Mouse (Mus musculus) liver, embryonic 12.5 days (tissue): Measurements from ENCODE around the gene Apoe. TPM values are rescaled to one million over a fixed set of nuclear protein-coding genes. Genes with fewer than 3 reads are reported as not detected.

Experiments
- ATAC-seq: fragments of 200-750 bp; cut with Nextera tagmentation; 2 replicates; pipeline ENCODE4 v1.8.0; 2017; ENCODE audit warnings: moderate number of reproducible peaks, mild to moderate bottlenecking, moderate library complexity
- H3K27ac ChIP-seq: fragments of 300-500 bp; sonication (generic); 2 replicates; pipeline ENCODE4 v1.5.1; 2016; ENCODE audit warnings: mild to moderate bottlenecking
- H3K27me3 ChIP-seq: fragments of 300-500 bp; sonication (generic); replicated peaks from 2 replicates; pipeline ENCODE4 v1.6.1; 2016; ENCODE audit warnings: mild to moderate bottlenecking, moderate library complexity
- H3K36me3 ChIP-seq: fragments of 300-500 bp; sonication (generic); 2 replicates; pipeline ENCODE4 v1.6.1; 2016; ENCODE audit warnings: mild to moderate bottlenecking, moderate library complexity
- H3K4me1 ChIP-seq: fragments of 300-500 bp; sonication (generic); 2 replicates; pipeline ENCODE4 v1.6.1; 2016
- H3K4me2 ChIP-seq: fragments of 300-500 bp; sonication (generic); 2 replicates; pipeline ENCODE4 v1.6.1; 2016; ENCODE audit warnings: mild to moderate bottlenecking, moderate library complexity
- H3K4me3 ChIP-seq: fragments of 300-500 bp; sonication (generic); 2 replicates; pipeline ENCODE4 v1.5.1; 2016; ENCODE audit warnings: mild to moderate bottlenecking, moderate library complexity
- H3K9ac ChIP-seq: fragments of 300-500 bp; sonication (generic); 2 replicates; pipeline ENCODE4 v1.6.1; 2016; ENCODE audit warnings: mild to moderate bottlenecking, moderate library complexity
- H3K9me3 ChIP-seq: fragments of 300-500 bp; sonication (generic); replicated peaks from 2 replicates; pipeline ENCODE4 v1.6.1; 2016; ENCODE audit warnings: mild to moderate bottlenecking, moderate library complexity
- WGBS: fragments of 180-500 bp; shearing (Covaris S2); methylation state at CpG from one replicate; pipeline ENCODE4 v1.1.7; 2016; ENCODE audit not compliant: insufficient replicate concordance; 5-methylcytosine and 5-hydroxymethylcytosine counted together
- polyA plus RNA-seq: library from polyadenylated mRNA; unstranded; fragments of >200 nt; fragmentation: Nextera tagmentation; extraction: Ambion mirVana; gene quantifications from 2 replicates; pipeline ENCODE4 v1.2.1, GENCODE M21; 2016

Apoe gene
- polyA plus RNA-seq, 1 experiment from 2014 or later = 1,289 TPM

GRCm38 (mm10) chr7:19714836-19715235, 15.8 kb upstream of the Apoe start:
- Histone ChIP-seq H3K9ac (peak overlapping the region; percentile 89), H3K9me3 (no peaks in the 10 kb centered on the region), H3K4me2 (peak overlapping the region; percentile 96), H3K27me3 (no peaks in the 10 kb centered on the region), H3K4me1 (peaks cover 37% of the 10 kb centered on the region), H3K27ac (peak overlapping the region; percentile 80), H3K36me3 (peaks cover 57% of the 10 kb centered on the region), H3K4me3 (peak overlapping the region; percentile 98)
- WGBS = under 1% methylated on average over 39 of the region's 39 CpGs
- ATAC-seq = no peak

- 77% methylated on average over 9 of the region's 9 CpGs for WGBS
- peak overlapping the region; percentile 96 for H3K4me2 ChIP-seq
Observed at GRCm38 (mm10) chr7:19713598-19713997, 14.6 kb upstream of the Apoe start.

GRCm38 (mm10) chr7:19713196-19713595, 14.2 kb upstream of the Apoe start:
- Histone ChIP-seq H3K4me2 (peak overlapping the region; percentile 96; the same call in 1 of the 2 replicates), H3K4me1 (peaks cover 37% of the 10 kb centered on the region), H3K27me3 (no peaks in the 10 kb centered on the region), H3K36me3 (peaks cover 61% of the 10 kb centered on the region), H3K9ac (no peak overlapping the region), H3K4me3 (peak overlapping the region; percentile 98; the same call in 1 of the 2 replicates), H3K9me3 (no peaks in the 10 kb centered on the region), H3K27ac (0 out of 2 replicates have a peak overlapping the region, but pooled peaks have one; percentile 30)
- 47% methylated on average over 4 of the region's 4 CpGs for WGBS
- no peak for ATAC-seq

More at GRCm38 (mm10) chr7:19713598-19713997, 14.6 kb upstream of the Apoe start:
- H3K27me3 ChIP-seq = no peaks in the 10 kb centered on the region
- H3K36me3 ChIP-seq = peaks cover 61% of the 10 kb centered on the region
- H3K27ac ChIP-seq = no peak overlapping the region
- ATAC-seq = no peak
- no peaks in the 10 kb centered on the region for H3K9me3 ChIP-seq
- peak overlapping the region; percentile 98 for H3K4me3 ChIP-seq
- H3K9ac ChIP-seq = no peak overlapping the region
- peaks cover 37% of the 10 kb centered on the region for H3K4me1 ChIP-seq

GRCm38 (mm10) chr7:19712414-19712813, 13.4 kb upstream of the Apoe start:
- WGBS = 75% methylated on average over 4 of the region's 4 CpGs
- no peak overlapping the region for H3K4me3 ChIP-seq
- peaks cover 37% of the 10 kb centered on the region for H3K4me1 ChIP-seq
- ATAC-seq = no peak
- H3K4me2 ChIP-seq = no peak overlapping the region
- no peak overlapping the region for H3K9ac ChIP-seq
- no peak overlapping the region for H3K27ac ChIP-seq
- peaks cover 69% of the 10 kb centered on the region for H3K36me3 ChIP-seq
- H3K27me3 ChIP-seq = no peaks in the 10 kb centered on the region
- H3K9me3 ChIP-seq = no peaks in the 10 kb centered on the region

GRCm38 (mm10) chr7:19710650-19711049, 11.7 kb upstream of the Apoe start:
- H3K4me2 ChIP-seq = no peak overlapping the region
- no peak for ATAC-seq
- peaks cover 24% of the 10 kb centered on the region for H3K4me1 ChIP-seq
- no peak overlapping the region for H3K27ac ChIP-seq
- H3K9me3 ChIP-seq = no peaks in the 10 kb centered on the region
- H3K4me3 ChIP-seq = no peak overlapping the region
- no peaks in the 10 kb centered on the region for H3K27me3 ChIP-seq
- WGBS = 85% methylated on average over 10 of the region's 10 CpGs
- no peak overlapping the region for H3K9ac ChIP-seq
- H3K36me3 ChIP-seq = peaks cover 83% of the 10 kb centered on the region

- Histone ChIP-seq H3K27me3 (no peaks in the 10 kb centered on the region), H3K4me2 (no peak overlapping the region), H3K4me1 (peaks cover 30% of the 10 kb centered on the region), H3K27ac (no peak overlapping the region), H3K9ac (no peak overlapping the region), H3K4me3 (no peak overlapping the region), H3K9me3 (no peaks in the 10 kb centered on the region), H3K36me3 (peaks cover 88% of the 10 kb centered on the region)
- no peak for ATAC-seq
- 86% methylated on average over 7 of the region's 7 CpGs for WGBS
Observed at GRCm38 (mm10) chr7:19705271-19705670, 6.3 kb upstream of the Apoe start.

- WGBS = 75% methylated on average over 4 of the region's 4 CpGs
- no peak for ATAC-seq
- Histone ChIP-seq H3K27ac (no peak overlapping the region), H3K4me2 (no peak overlapping the region), H3K9me3 (no peaks in the 10 kb centered on the region), H3K36me3 (peaks cover 82% of the 10 kb centered on the region), H3K27me3 (no peaks in the 10 kb centered on the region), H3K9ac (no peak overlapping the region), H3K4me1 (peaks cover 38% of the 10 kb centered on the region), H3K4me3 (no peak overlapping the region)
Observed at GRCm38 (mm10) chr7:19704475-19704874, 5.5 kb upstream of the Apoe start.

- H3K36me3 ChIP-seq = peaks cover 68% of the 10 kb centered on the region
- 79% methylated on average over 16 of the region's 16 CpGs for WGBS
- H3K27ac ChIP-seq = no peak overlapping the region
- no peak for ATAC-seq
- H3K9ac ChIP-seq = no peak overlapping the region
- H3K27me3 ChIP-seq = 0 out of 2 replicates have a peak, but pooled peaks cover 2% of the 10 kb centered on the region
- no peak overlapping the region for H3K4me2 ChIP-seq
- H3K9me3 ChIP-seq = no peaks in the 10 kb centered on the region
- no peak overlapping the region for H3K4me3 ChIP-seq
- H3K4me1 ChIP-seq = peaks cover 52% of the 10 kb centered on the region
Observed at GRCm38 (mm10) chr7:19702859-19703555, 4.0 kb upstream of the Apoe start.

GRCm38 (mm10) chr7:19701069-19701761, 2.2 kb upstream of the Apoe start:
- 21% methylated on average over 22 of the region's 22 CpGs for WGBS
- H3K9ac ChIP-seq = peak overlapping the region; percentile 44; the same call in 1 of the 2 replicates
- H3K27ac ChIP-seq = peak overlapping the region; percentile 76
- ATAC-seq = peak; percentile 70
- peak overlapping the region; percentile 29; the same call in 1 of the 2 replicates for H3K4me2 ChIP-seq
- no peak overlapping the region for H3K4me3 ChIP-seq
- H3K27me3 ChIP-seq = 0 out of 2 replicates have a peak, but pooled peaks cover 11% of the 10 kb centered on the region
- H3K36me3 ChIP-seq = peaks cover 64% of the 10 kb centered on the region
- peaks cover 70% of the 10 kb centered on the region for H3K4me1 ChIP-seq
- no peaks in the 10 kb centered on the region for H3K9me3 ChIP-seq

- Histone ChIP-seq H3K27ac (peak overlapping the region; percentile 76), H3K9ac (peak overlapping the region; percentile 19; the same call in 1 of the 2 replicates), H3K4me1 (peaks cover 77% of the 10 kb centered on the region), H3K27me3 (0 out of 2 replicates have a peak, but pooled peaks cover 11% of the 10 kb centered on the region), H3K4me2 (peak overlapping the region; percentile 29; the same call in 1 of the 2 replicates), H3K9me3 (no peaks in the 10 kb centered on the region), H3K36me3 (peaks cover 67% of the 10 kb centered on the region), H3K4me3 (no peak overlapping the region)
- WGBS = 47% methylated on average over 12 of the region's 12 CpGs
- peak; percentile 23; the same call in 1 of the 2 replicates for ATAC-seq
Observed at GRCm38 (mm10) chr7:19700299-19701068, 1.5 kb upstream of the Apoe start.

GRCm38 (mm10) chr7:19699827-19700148, 800 bp upstream of the Apoe start:
- Histone ChIP-seq H3K27ac (peak overlapping the region; percentile 89), H3K4me2 (peak overlapping the region; percentile 66; the same call in 1 of the 2 replicates), H3K9ac (0 out of 2 replicates have a peak overlapping the region, but pooled peaks have one; percentile 65), H3K4me3 (no peak overlapping the region), H3K9me3 (no peaks in the 10 kb centered on the region), H3K36me3 (peaks cover 61% of the 10 kb centered on the region), H3K4me1 (peaks cover 84% of the 10 kb centered on the region), H3K27me3 (0 out of 2 replicates have a peak, but pooled peaks cover 11% of the 10 kb centered on the region)
- WGBS = 39% methylated on average over 4 of the region's 4 CpGs
- no peak for ATAC-seq
